Comparison of ENCODE assay signal across 11 mouse cellular contexts in genomic region chr17:5886181-5886810, GRCm38 (mm10). TPM values are rescaled to one million over a fixed set of nuclear protein-coding genes. Genes with fewer than 3 reads are reported as not detected.
DNase-seq lines count a peak whose midpoint lies in the region; ATAC-seq lines count a peak whose summit lies in the region.
"Had no signal": no experiment of that assay in that cellular context is flagged by ENCODE, and none has a peak within 500 bp of the region (broad histone marks: within the 10 kb centered on the region; RNA-seq: fewer than 3 reads in every experiment).

No protein-coding gene starts in this region.

- peak overlapping the region; percentile 38; the same call in 1 of the 2 replicates for H3K9ac ChIP-seq in heart, embryonic 14.5 days (ENCODE audit: low read length)
- H3K9ac ChIP-seq: midbrain, embryonic 12.5 days had no signal

- no peak for ATAC-seq in heart, embryonic 14.5 days (ENCODE audit: insufficient number of reproducible peaks, insufficient read depth, low FRiP score, low read depth)

- DNase-seq in heart, postnatal 10 days, result no peak
- peak; percentile 27 for DNase-seq in testis, postnatal 10 days (ENCODE audit: low spot score)
- no peak for DNase-seq in testis, postnatal 14 days (ENCODE audit: low spot score)
- DNase-seq in limb, embryonic 10.5 days (ENCODE audit: low spot score), result no peak
- peak; percentile 31 for DNase-seq in thymus, postnatal 25 days
- DNase-seq in layer of hippocampus, postnatal 10 days (ENCODE audit: low spot score in 2 of 2), result no peak
- no peak for DNase-seq in right cerebral cortex, postnatal 36 days (ENCODE audit: low spot score in 2 of 2)
- DNase-seq: layer of hippocampus, postnatal 36 days had no signal

- peak overlapping the region in 1 of 2 experiments; percentile 75; a peak in 2 of 4 replicates for H3K27ac ChIP-seq in heart, embryonic 14.5 days (replicated peaks in 1 of 2; ENCODE audit: control insufficient read depth in 1 of 2, insufficient read depth in 1 of 2, low read depth in 2 of 2, low read length in 2 of 2)
- peak overlapping the region; percentile 43; the same call in 1 of the 2 replicates for H3K27ac ChIP-seq in limb, embryonic 10.5 days
- H3K27ac ChIP-seq: midbrain, embryonic 12.5 days had no signal

- peaks cover 9 to 24% of the 10 kb centered on the region in 2 experiments for H3K4me1 ChIP-seq in heart, embryonic 14.5 days (ENCODE audit: control insufficient read depth in 2 of 2, insufficient read depth in 2 of 2, low read length in 2 of 2)
- 0 out of 2 replicates have a peak, but pooled peaks cover 4% of the 10 kb centered on the region for H3K4me1 ChIP-seq in limb, embryonic 10.5 days

- no peaks in the 10 kb centered on the region for H3K9me3 ChIP-seq in heart, embryonic 14.5 days (ENCODE audit: control insufficient read depth, low read length)
- H3K9me3 ChIP-seq in limb, embryonic 10.5 days (replicated peaks), result no peaks in the 10 kb centered on the region
- H3K9me3 ChIP-seq: forebrain, embryonic 13.5 days; midbrain, embryonic 12.5 days had no signal

- no peak overlapping the region for H3K4me2 ChIP-seq in heart, embryonic 14.5 days (ENCODE audit: low read length)
- H3K4me2 ChIP-seq: forebrain, embryonic 13.5 days; midbrain, embryonic 12.5 days had no signal

- intact Hi-C loops in heart, postnatal 10 days (cut with DNase I), result loop anchor here (5.0 kb wide), 1 partner anchor 44 kb away; the partner anchor contains the start of gene Snx9

- peaks cover 16% of the 10 kb centered on the region for H3K36me3 ChIP-seq in heart, embryonic 14.5 days (ENCODE audit: control insufficient read depth, insufficient read depth, low read length)
- H3K36me3 ChIP-seq in limb, embryonic 10.5 days, result peaks cover 13% of the 10 kb centered on the region
- H3K36me3 ChIP-seq: midbrain, embryonic 12.5 days had no signal

- H3K27me3 ChIP-seq in heart, embryonic 14.5 days (ENCODE audit: control insufficient read depth, insufficient read depth, low read length), result no peaks in the 10 kb centered on the region
- no peaks in the 10 kb centered on the region for H3K27me3 ChIP-seq in limb, embryonic 10.5 days (ENCODE audit: low read depth, poor library complexity, severe bottlenecking)
- H3K27me3 ChIP-seq: forebrain, embryonic 13.5 days; midbrain, embryonic 12.5 days had no signal

- no peak overlapping the region for H3K4me3 ChIP-seq in heart, embryonic 14.5 days (ENCODE audit: control insufficient read depth in 1 of 2, insufficient read depth in 1 of 2, low read depth in 1 of 2, low read length in 2 of 2)
- no peak overlapping the region for H3K4me3 ChIP-seq in limb, embryonic 10.5 days
- H3K4me3 ChIP-seq: forebrain, embryonic 13.5 days; midbrain, embryonic 12.5 days had no signal

- 74% methylated on average over 6 of the region's 6 CpGs for WGBS in heart, embryonic 14.5 days
- 80% methylated on average over 6 of the region's 6 CpGs for WGBS in limb, embryonic 10.5 days

RNA-seq across cellular contexts. Expression of gene Snx9, which starts 45.2 kb away (rescaled TPM):
- polyA plus RNA-seq in heart, embryonic 14.5 days (2014; fragmentation: Nextera tagmentation; extraction: Ambion mirVana), result 28.8 and 29.6 TPM in 2 replicates
- 10 to 100 TPM; 37.7 to 41.0 TPM for total RNA-seq in heart, postnatal 10 days (2021)
- 18.4 and 19.4 TPM in 2 replicates for polyA plus RNA-seq in limb, embryonic 10.5 days (2016; fragmentation: Nextera tagmentation; extraction: Ambion mirVana)
- 10 to 100 TPM; 12.7 to 13.1 TPM for total RNA-seq in layer of hippocampus, postnatal 10 days (2021)

RNA-seq across cellular contexts. Expression of gene Synj2, which starts 54.8 kb away (rescaled TPM):
- 4.3 and 4.7 TPM in 2 replicates for polyA plus RNA-seq in heart, embryonic 14.5 days (2014; fragmentation: Nextera tagmentation; extraction: Ambion mirVana)
- 10 to 100 TPM; 28.2 to 34.1 TPM for total RNA-seq in heart, postnatal 10 days (2021)
- polyA plus RNA-seq in limb, embryonic 10.5 days (2016; fragmentation: Nextera tagmentation; extraction: Ambion mirVana), result 0.75 and 1.1 TPM in 2 replicates
- total RNA-seq in layer of hippocampus, postnatal 10 days (2021), result 10 to 100 TPM; 37.9 to 38.9 TPM

Comparison
In these comparisons a context has a peak if more than half of its experiments do, and no peak if none do; other contexts are left out.
1. DNase-seq: peak in testis, postnatal 10 days (single experiment) and thymus, postnatal 25 days (single experiment); none in heart, postnatal 10 days (0 of 2), testis, postnatal 14 days (single experiment), limb, embryonic 10.5 days (single experiment), layer of hippocampus, postnatal 10 days (0 of 2) and right cerebral cortex, postnatal 36 days (0 of 2).